Mouse (Mus musculus) gastrocnemius, postnatal 36 days (tissue): ENCODE data around the gene Gja1. TPM values are rescaled to one million over a fixed set of nuclear protein-coding genes. Genes with fewer than 3 reads are reported as not detected.
"Not testable (repeated sequence)": the region's sequence is repeated elsewhere in the genome, so short reads cannot be mapped to it uniquely, and the experiment has no call there.

Experiments used
- DNase-seq, 2 experiments: peaks; one replicate each; pipeline ENCODE4 v3.0.0; 2022
- intact Hi-C: fragments of 180-260 bp; cut with DNase I; formaldehyde crosslinking; loops from one replicate; pipeline ENCODE4 v1.15.1; 2025
- long read RNA-seq, 2 experiments: library from polyadenylated mRNA; stranded (forward); transcript quantifications; one replicate each; pipeline ENCODE4 v2.0.0; 2021
- total RNA-seq, 2 experiments: library from RNA; stranded (reverse); gene quantifications; 2 replicates each; pipeline ENCODE4 v1.2.3; 2021

The Gja1 gene
- 1 to 10 TPM; 9.3 to 9.6 TPM for total RNA-seq
- long read RNA-seq, experiment 1, transcript Gja1-201 (2 exons, 3,071 nt): major isoform, 11 of 12 reads
- long read RNA-seq, experiment 1, partial matches to known transcripts: 0 of 12 reads
- long read RNA-seq, experiment 1, other reads (novel, unspliced or antisense): 1 of 12 reads
- long read RNA-seq, experiment 2, transcript Gja1-201 (2 exons, 3,071 nt): major isoform, 14 of 16 reads
- long read RNA-seq, experiment 2, partial matches to known transcripts: 0 of 16 reads
- long read RNA-seq, experiment 2, other reads (novel, unspliced or antisense): 2 of 16 reads

GRCm38 (mm10) chr10:56377097-56377965, at the start of gene Gja1:
Gene Gja1 (plus strand): TSS chr10:56377330.
- peak in 1 of 2 experiments; percentile 51 for DNase-seq
- intact Hi-C loops: loop anchor here (10.0 kb wide), 1 partner anchor 217 kb away; no protein-coding TSS in a partner anchor

- intact Hi-C loops: loop anchor here (5.0 to 10.0 kb wide), 2 partner anchors 177 to 234 kb away; partner anchors contain the start of gene Msl3l2
- DNase-seq: peak; percentile 32 to 67
Observed at GRCm38 (mm10) chr10:56338851-56339489, 38.2 kb upstream of the Gja1 start.

GRCm38 (mm10) chr10:56360472-56360871, 16.7 kb upstream of the Gja1 start:
- DNase-seq: no peak
- intact Hi-C loops: no loop called here

- peak; percentile 50 to 64 for DNase-seq
- intact Hi-C loops: loop anchor here (5.0 kb wide), 1 partner anchor 633 kb away; no protein-coding TSS in a partner anchor
Observed at GRCm38 (mm10) chr10:56369073-56369472, 8.1 kb upstream of the Gja1 start.

- intact Hi-C loops: loop anchor here (10.0 kb wide), 1 partner anchor 222 kb away; no protein-coding TSS in a partner anchor
- no peak for DNase-seq
Observed at GRCm38 (mm10) chr10:56373021-56373720, 4.0 kb upstream of the Gja1 start.

- no peak for DNase-seq
- intact Hi-C loops: loop anchor here (10.0 kb wide), 1 partner anchor 221 kb away; no protein-coding TSS in a partner anchor
Observed at GRCm38 (mm10) chr10:56374169-56374568, 3.0 kb upstream of the Gja1 start.

GRCm38 (mm10) chr10:56375906-56376468, 1.1 kb upstream of the Gja1 start:
- intact Hi-C loops: loop anchor here (10.0 kb wide), 1 partner anchor 219 kb away; no protein-coding TSS in a partner anchor

GRCm38 (mm10) chr10:56377966-56378647, 977 bp downstream of the Gja1 start:
- intact Hi-C loops: loop anchor here (10.0 kb wide), 1 partner anchor 217 kb away; no protein-coding TSS in a partner anchor
- DNase-seq: peak in 1 of 2 experiments; percentile 17

More at GRCm38 (mm10) chr10:56375906-56376468, 1.1 kb upstream of the Gja1 start:
- DNase-seq: no peak

GRCm38 (mm10) chr10:56378648-56379254, 1.6 kb downstream of the Gja1 start:
- DNase-seq: peak; percentile 25 to 46
- intact Hi-C loops: loop anchor here (10.0 kb wide), 1 partner anchor 216 kb away; no protein-coding TSS in a partner anchor

- intact Hi-C loops: loop anchor here (10.0 kb wide), 1 partner anchor 215 kb away; no protein-coding TSS in a partner anchor
- DNase-seq: no peak
Observed at GRCm38 (mm10) chr10:56379720-56380119, 2.6 kb downstream of the Gja1 start.

- DNase-seq: no peak
- intact Hi-C loops: no loop called here
Observed at GRCm38 (mm10) chr10:56385195-56386109, 8.3 kb downstream of the Gja1 start.

GRCm38 (mm10) chr10:56393095-56393784, 16.1 kb downstream of the Gja1 start:
- intact Hi-C loops: no loop called here

GRCm38 (mm10) chr10:56393815-56394417, 16.8 kb downstream of the Gja1 start:
- DNase-seq, intact Hi-C loops: not testable (repeated sequence)

More at GRCm38 (mm10) chr10:56393095-56393784, 16.1 kb downstream of the Gja1 start:
- DNase-seq: no peak

- intact Hi-C loops: no loop called here
- no peak for DNase-seq
Observed at GRCm38 (mm10) chr10:56397875-56398274, 20.7 kb downstream of the Gja1 start.

GRCm38 (mm10) chr10:56398310-56398709, 21.2 kb downstream of the Gja1 start:
- no peak for DNase-seq
- intact Hi-C loops: no loop called here

GRCm38 (mm10) chr10:56401396-56401795, 24.3 kb downstream of the Gja1 start:
- intact Hi-C loops, DNase-seq: not testable (repeated sequence)
